Mouse (Mus musculus) G1E-ER4 (cell line): Measurements from ENCODE around the gene Gm7980. TPM values are rescaled to one million over a fixed set of nuclear protein-coding genes. Genes with fewer than 3 reads are reported as not detected.
"Not testable (repeated sequence)": the region's sequence is repeated elsewhere in the genome, so short reads cannot be mapped to it uniquely, and the experiment has no call there.

Experiments
- GATA1 ChIP-seq: IDR thresholded peaks from one replicate; pipeline ENCODE4 v1.8.0; 2012; ENCODE audit warnings: low read length, inconsistent platforms
- polyA plus RNA-seq: library from polyadenylated mRNA; stranded (reverse); fragments of >175 nt; gene quantifications from 2 replicates; pipeline ENCODE4 v1.2.3, GENCODE M21; 2012

The Gm7980 gene
- polyA plus RNA-seq, result not detected in 2 replicates

DNA sequence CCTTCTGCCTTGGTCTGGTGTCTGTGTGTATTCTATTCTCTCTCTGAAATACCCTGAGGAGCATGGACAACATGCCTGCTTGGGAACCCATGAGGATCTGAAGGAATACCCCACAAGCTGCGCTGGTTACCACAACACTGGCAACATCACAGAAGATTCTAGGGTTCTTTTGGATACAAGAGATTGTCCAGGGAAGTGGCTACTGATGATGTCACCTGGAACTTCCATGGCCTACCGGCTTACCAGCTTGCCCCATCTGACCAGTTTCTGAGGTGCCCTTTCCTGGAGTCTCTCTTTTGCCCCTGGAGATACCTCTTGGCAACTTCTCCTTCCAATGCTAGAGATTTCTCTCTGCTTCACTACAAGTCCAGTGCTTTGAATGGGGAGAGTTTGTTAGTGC, at the start of gene Gm7980:
TSS of gene Gm7980 (minus strand) at position 101 of the 400 bp plus-strand sequence.
- not testable (repeated sequence) for TF ChIP-seq GATA1

DNA sequence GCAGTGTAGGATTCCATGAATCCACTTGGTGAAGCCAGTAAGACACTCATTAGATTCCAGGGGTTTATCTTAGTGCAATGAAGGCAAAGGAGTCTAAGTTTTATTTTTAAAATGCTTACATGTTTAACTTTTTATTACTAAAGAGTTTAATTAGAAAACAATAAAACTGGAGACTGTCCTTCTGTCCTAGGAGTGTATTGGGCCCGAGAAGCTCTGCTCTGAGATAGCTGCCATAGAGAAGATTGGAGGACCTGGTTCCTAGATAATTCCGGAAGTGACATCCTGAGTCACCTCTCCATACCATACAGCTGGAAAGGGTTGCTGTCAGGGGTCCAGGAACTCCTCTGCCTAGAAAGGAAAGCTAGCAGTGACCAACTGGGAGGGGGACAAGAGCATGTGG, 36.6 kb upstream of the Gm7980 start, which contains the start of gene 1700024B05Rik:
TSS of gene 1700024B05Rik (plus strand) at position 301 of the 400 bp plus-strand sequence.
- not testable (repeated sequence) for TF ChIP-seq GATA1

DNA sequence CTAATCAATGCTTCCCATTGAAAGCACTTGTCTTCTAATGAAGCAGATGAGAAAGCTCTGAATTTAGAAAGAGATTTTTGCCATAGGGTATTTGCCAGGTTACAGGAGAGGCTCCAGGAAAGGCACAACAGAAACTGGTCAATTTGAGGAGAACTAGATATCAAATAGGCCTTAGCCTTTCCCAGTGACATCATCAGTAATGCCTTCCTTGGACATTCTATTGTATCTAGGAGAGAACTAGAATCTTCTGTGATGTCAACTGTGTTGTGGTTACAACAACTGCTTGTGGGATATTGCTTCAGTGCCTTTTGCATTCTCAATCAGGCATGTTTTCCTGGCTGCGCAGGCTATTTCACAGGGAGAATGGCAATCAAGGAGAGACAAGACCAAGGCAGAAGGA, 17.6 kb upstream of the Gm7980 start, which contains the start of gene 1700049E17Rik1:
TSS of gene 1700049E17Rik1 (plus strand) at position 301 of the 400 bp plus-strand sequence.
- not testable (repeated sequence) for TF ChIP-seq GATA1

Other genes with a start within 250 kb of the Gm7980 start
- not detected in 2 replicates for gene Gm8068, start 205.4 kb downstream of the Gm7980 start, polyA plus RNA-seq
- gene Gm7929, start 156.7 kb downstream of the Gm7980 start, polyA plus RNA-seq, result not detected in 2 replicates
- gene Gm47189, start 134.8 kb downstream of the Gm7980 start, polyA plus RNA-seq, result not detected in 2 replicates
- gene 1700049E17Rik1, start 17.7 kb upstream of the Gm7980 start, polyA plus RNA-seq, result not detected in 2 replicates
- 0.06 and 0.08 TPM in 2 replicates for gene 1700024B05Rik, start 36.7 kb upstream of the Gm7980 start, polyA plus RNA-seq
- gene Gm6401, start 60.6 kb upstream of the Gm7980 start, polyA plus RNA-seq, result not detected in 2 replicates
- not detected in 2 replicates for gene Gm3543, start 76.0 kb upstream of the Gm7980 start, polyA plus RNA-seq
- not detected in 2 replicates for gene Gm7951, start 210.1 kb upstream of the Gm7980 start, polyA plus RNA-seq